Mouse (Mus musculus): ENCODE data around the gene Bean1. TPM values are rescaled to one million over a fixed set of nuclear protein-coding genes. Genes with fewer than 3 reads are reported as not detected.
A peak's percentile ranks its signal among the peaks of the same experiment; 100 is the strongest.

Gene Bean1
- total RNA-seq, 2 experiments from 2014 or later = 0.08 to 0.39 TPM

GRCm38 (mm10) chr8:104142415-104142814, 27.8 kb upstream of the Bean1 start:
- no peak overlapping the region for H3K27ac ChIP-seq
- intact Hi-C loops (cut with DNase I) = loop anchor here (10.0 kb wide), 1 partner anchor 422 kb away; no protein-coding TSS in a partner anchor
- H3K4me3 ChIP-seq = no peak overlapping the region
- TF ChIP-seq CTCF (IDR thresholded peaks at IDR 0.05) = no peak
- DNase-seq = no peak

- intact Hi-C loops (cut with DNase I) = loop anchor here (10.0 kb wide), 1 partner anchor 421 kb away; no protein-coding TSS in a partner anchor
- no peak for TF ChIP-seq CTCF (IDR thresholded peaks at IDR 0.05)
- Histone ChIP-seq H3K4me3 (no peak overlapping the region), H3K27ac (no peak overlapping the region)
- no peak for DNase-seq
Observed at GRCm38 (mm10) chr8:104143379-104143778, 26.9 kb upstream of the Bean1 start.

DNA sequence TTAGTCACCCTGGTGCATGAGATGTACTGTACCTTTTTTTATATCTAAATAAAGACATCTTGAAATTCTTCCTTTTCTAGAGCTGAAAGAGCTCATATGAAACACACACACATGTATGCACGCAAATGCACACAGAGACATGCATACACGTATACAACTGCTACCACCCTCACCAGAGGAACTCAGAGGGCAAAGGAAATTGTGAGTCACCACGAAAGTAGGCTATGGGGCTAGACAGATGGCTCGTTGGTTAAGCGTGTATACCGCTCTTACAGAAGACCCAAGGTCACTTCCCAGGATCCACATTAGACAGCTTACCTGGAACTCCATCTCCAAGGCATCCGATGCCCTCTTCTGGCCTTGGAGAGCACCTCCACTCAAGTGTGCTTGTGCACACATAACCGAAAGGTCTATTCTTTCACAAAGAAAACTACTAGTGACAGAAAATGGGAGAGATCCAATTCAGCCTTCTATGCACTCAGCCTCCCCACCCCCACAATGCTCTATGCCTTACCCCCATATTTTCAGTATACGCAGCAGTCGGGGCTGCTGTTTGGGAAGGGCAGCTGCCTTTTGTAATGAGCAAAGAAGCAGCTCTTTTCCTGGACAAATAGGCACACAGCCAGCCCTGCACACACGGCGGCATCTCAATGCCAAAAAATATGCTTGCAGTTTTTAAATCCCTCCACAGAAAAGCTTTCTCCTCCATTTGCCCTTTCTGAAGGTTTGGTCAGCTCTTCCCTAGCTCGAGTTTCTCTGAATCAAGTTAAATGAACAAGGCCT, 25.6 kb upstream of the Bean1 start:
- H3K4me3 ChIP-seq = no peak overlapping the region
- no peak overlapping the region for H3K27ac ChIP-seq
- intact Hi-C loops (cut with DNase I) = loop anchor here (2.0 to 10.0 kb wide), 3 partner anchors 46 to 420 kb away; no protein-coding TSS in a partner anchor
- TF ChIP-seq CTCF (IDR thresholded peaks at IDR 0.05) = peak; percentile 60
- DNase-seq = no peak

DNA sequence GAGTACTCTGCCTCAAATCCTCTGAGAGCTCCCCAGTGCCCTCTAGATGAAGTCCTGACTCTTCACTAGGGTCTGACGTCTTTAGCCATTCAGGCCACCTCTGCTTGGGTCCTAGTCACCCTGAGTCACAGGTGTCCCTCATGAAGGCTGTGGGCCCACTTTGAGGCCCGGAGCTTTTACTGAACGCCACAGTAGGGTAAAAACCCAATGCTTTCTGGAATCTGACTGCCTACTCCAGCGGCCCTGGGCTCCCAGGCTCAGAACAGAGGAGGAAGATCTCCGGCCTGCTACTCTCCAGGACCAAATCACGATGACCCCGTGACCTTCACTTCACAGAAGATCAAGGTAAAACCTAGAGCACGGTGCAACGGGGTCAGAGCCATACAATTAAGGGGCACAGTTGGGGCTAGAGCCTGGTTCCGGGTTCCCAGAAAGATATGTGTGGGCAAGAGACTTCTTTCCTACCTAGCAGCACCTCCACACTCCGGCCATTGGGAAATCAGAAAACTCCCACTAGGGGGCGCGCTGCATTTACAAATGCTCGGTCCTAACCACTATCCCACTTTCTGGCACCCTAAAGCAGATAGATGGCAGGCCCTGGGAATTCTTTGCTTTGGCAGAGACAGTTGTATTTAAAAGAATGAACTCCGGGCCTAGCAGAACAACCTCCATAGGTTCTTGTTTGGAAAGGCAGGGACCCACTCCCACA, 24.1 kb upstream of the Bean1 start:
- intact Hi-C loops (cut with DNase I) = loop anchor here (1.0 to 10.0 kb wide), 4 partner anchors 47 to 419 kb away; no protein-coding TSS in a partner anchor
- no peak overlapping the region for H3K4me3 ChIP-seq
- TF ChIP-seq CTCF (IDR thresholded peaks at IDR 0.05) = peak; percentile 93

DNA sequence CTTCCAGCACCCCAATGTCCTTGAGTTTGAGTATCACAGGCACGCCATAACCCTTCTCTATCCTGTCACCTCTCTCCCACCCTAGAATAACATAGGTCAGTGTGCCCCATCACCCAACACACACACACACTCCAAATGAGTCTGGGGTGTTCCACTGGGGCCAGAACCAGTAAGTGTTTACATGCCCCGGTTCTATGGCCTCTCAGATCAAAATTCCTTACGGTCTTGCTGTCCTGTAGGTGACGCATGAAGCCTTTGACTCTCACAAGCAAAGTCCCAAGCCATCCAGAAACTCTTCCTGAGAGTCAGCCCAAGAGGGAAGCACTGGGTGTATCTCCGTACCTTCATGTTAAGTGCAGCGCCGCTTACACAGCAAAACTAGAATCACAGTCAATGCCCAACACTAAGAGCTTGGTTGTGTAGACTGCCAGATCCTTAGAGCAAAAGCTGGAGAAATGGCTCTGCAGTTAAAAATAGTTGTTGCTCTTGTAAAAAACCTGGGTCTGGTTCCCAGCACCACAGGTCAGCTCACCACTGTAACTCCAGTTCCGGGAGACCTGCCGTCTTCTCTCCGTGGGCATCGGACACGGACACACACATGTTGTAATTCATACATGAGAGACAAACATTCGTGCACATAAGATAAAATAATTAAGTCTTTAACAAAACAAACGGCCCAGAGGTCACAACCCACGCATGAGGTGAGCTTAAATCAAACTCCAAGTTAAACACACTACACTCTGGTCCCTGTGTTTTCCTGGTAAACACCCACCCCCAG, 23.3 kb upstream of the Bean1 start:
- intact Hi-C loops (cut with DNase I) = loop anchor here (1.0 to 10.0 kb wide), 2 partner anchors 72 to 418 kb away; no protein-coding TSS in a partner anchor
- no peak for TF ChIP-seq CTCF (IDR thresholded peaks at IDR 0.05)
- Histone ChIP-seq H3K4me3 (no peak overlapping the region), H3K27ac (no peak overlapping the region)
- DNase-seq = no peak

More for the DNA sequence above, 24.1 kb upstream of the Bean1 start:
- H3K27ac ChIP-seq = no peak overlapping the region
- peak; percentile 85 for DNase-seq

DNA sequence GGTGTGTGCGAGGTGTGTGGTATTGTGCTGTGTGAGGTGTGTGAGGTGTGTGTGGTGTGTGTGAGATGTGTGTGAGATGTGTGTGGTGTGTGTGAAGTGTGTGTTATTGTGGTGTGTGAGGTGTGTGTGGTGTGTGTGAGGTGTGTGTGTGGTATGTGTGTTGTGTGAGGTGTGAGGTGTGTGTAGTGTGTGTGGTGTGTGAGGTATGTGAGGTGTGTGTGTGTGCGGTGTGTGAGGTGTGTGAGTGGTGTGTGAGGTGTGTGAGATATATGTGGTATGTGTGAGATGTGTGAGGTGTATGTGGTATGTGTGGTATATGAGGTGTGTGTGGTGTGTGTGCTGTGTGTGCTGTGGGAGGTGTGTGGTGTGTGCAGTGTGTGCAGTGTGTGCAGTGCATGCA, 22.3 kb upstream of the Bean1 start:
- Histone ChIP-seq H3K27ac (no peak overlapping the region), H3K4me3 (no peak overlapping the region)
- DNase-seq = no peak
- intact Hi-C loops (cut with DNase I) = loop anchor here (10.0 kb wide), 1 partner anchor 417 kb away; no protein-coding TSS in a partner anchor
- TF ChIP-seq CTCF (IDR thresholded peaks at IDR 0.05) = no peak

DNA sequence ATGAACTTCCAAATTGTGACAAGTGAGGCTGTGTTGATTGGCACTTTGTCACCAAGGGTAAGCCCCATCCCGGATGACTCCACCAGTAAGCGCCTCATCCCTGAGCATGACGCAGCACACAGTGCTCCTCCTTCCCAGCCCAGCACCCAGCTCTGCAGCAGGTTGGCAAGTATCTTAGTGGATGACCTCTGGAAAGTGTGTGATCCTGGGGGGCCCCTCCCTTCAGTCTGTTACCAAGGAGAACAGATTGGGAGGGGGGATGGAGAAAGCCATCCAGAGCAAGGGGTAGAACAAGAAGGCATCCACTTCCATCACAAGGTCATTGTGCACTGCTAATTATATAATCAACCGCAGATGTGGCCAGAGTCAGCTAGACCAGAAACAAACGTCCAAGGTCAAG, 9.5 kb upstream of the Bean1 start:
- no peak overlapping the region for H3K27ac ChIP-seq
- H3K4me3 ChIP-seq = no peak overlapping the region
- no peak for TF ChIP-seq CTCF (IDR thresholded peaks at IDR 0.05)
- intact Hi-C loops (cut with DNase I) = no loop called here
- no peak for DNase-seq

GRCm38 (mm10) chr8:104169461-104169860, 781 bp upstream of the Bean1 start:
- Histone ChIP-seq H3K27ac (no peak overlapping the region), H3K4me3 (no peak overlapping the region)
- intact Hi-C loops (cut with DNase I) = no loop called here

DNA sequence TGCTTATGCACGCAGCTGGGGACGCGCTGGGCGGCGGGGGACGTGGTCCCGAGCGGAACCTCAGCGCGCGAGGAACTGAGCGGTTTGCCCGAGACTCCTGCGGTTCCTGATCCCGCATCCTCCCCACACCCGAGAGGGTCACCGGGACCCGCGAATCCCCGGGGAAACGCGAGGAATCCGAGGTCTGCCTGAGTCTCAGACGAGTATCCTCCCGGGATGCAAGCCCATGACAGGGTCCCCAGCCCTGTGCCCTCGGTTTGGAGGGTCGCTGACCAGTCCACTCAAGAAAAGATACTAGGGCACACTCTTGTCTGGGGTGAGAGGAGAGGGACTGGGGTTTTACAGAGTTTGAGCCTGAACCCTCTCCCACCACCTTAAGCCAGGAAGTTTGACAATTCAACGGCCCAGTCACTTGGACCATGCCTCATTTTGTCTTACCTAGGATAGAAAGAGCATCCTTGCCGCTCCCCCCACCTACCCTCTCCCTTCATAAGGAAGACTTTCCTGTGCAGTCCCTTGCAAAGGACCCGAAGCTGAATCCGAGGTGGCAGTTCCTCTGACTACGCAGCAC, 893 bp downstream of the Bean1 start:
- DNase-seq = no peak
- Histone ChIP-seq H3K27ac (peak overlapping the region; percentile 61), H3K4me3 (peak overlapping the region; percentile 73)
- TF ChIP-seq CTCF (IDR thresholded peaks at IDR 0.05) = no peak
- intact Hi-C loops (cut with DNase I) = no loop called here

More at GRCm38 (mm10) chr8:104169461-104169860, 781 bp upstream of the Bean1 start:
- TF ChIP-seq CTCF (IDR thresholded peaks at IDR 0.05) = no peak
- no peak for DNase-seq

- intact Hi-C loops (cut with DNase I) = no loop called here
- Histone ChIP-seq H3K4me3 (no peak overlapping the region), H3K27ac (no peak overlapping the region)
- TF ChIP-seq CTCF (IDR thresholded peaks at IDR 0.05) = no peak
- DNase-seq = no peak
Observed at GRCm38 (mm10) chr8:104172420-104172819, 2.2 kb downstream of the Bean1 start.

DNA sequence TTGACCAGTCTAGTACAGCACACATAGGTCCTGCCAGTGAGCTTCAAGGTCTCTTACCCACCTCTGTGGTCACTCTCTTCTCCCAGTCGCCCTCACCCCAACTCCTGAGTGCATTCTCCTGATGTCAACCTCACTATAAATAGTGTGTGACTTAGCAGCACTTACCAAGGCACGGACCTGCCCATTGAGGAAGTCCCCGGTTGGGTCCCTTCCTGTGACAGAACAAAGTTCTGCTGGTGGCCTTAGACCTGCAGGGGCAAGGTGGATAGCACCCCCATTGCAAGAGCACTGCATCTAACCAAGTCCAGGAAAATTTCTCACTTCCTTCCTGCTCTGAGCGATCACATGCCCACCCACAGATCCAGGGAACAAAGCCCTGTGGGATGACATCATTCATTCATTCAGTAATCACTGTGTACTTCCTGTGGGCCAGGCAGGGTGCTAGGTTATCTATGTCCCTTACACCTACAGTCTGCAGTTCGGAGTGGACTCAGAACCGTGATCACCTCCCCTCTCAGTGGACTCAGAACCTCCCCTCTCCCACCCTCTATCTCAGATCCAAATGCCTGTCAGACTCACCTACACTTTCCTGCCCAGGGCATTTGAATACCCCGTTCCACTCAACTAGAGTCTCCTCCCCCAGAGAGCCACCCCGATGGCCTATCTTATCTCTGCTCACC, 5.7 kb downstream of the Bean1 start:
- DNase-seq = no peak
- intact Hi-C loops (cut with DNase I) = no loop called here

More for the DNA sequence above, 5.7 kb downstream of the Bean1 start:
- H3K4me3 ChIP-seq = no peak overlapping the region
- no peak overlapping the region for H3K27ac ChIP-seq
- TF ChIP-seq CTCF (IDR thresholded peaks at IDR 0.05) = no peak

Data from gastrocnemius, adult 2 months (tissue).